Mouse (Mus musculus) kidney, adult 11 months (tissue): ENCODE data around the gene Ccin.
A peak's percentile ranks its signal among the peaks of the same experiment; 100 is the strongest.

Experiments used
- DNase-seq: peaks from one replicate; pipeline ENCODE4 v3.0.0; 2022

Gene Ccin

GRCm38 (mm10) chr4:44016071-44016470, 32.8 kb downstream of the Ccin start:
- no peak for DNase-seq

GRCm38 (mm10) chr4:44016791-44017190, 33.5 kb downstream of the Ccin start:
- peak; percentile 65 for DNase-seq

GRCm38 (mm10) chr4:44022323-44022722, 39.0 kb downstream of the Ccin start:
- DNase-seq: no peak

GRCm38 (mm10) chr4:44022766-44023165, 39.5 kb downstream of the Ccin start:
- no peak for DNase-seq

GRCm38 (mm10) chr4:44023681-44024080, 40.4 kb downstream of the Ccin start:
- DNase-seq: no peak

GRCm38 (mm10) chr4:44024241-44024640, 41.0 kb downstream of the Ccin start:
- DNase-seq: no peak

- no peak for DNase-seq
These were observed 42.3 kb downstream of the Ccin start for GRCm38 (mm10) chr4:44025570-44025969.

GRCm38 (mm10) chr4:44028303-44029135, 45.2 kb downstream of the Ccin start:
- no peak for DNase-seq

- DNase-seq: no peak
These were observed 46.4 kb downstream of the Ccin start for GRCm38 (mm10) chr4:44029661-44030066.

- DNase-seq: peak; percentile 55
These were observed 48.2 kb downstream of the Ccin start for GRCm38 (mm10) chr4:44031521-44031920.
